Mouse (Mus musculus) CH12F3 (cell line): ENCODE data around the gene Cst12.

Experiments used
- in situ Hi-C: fragments of 300-500 bp; cut with MboI; formaldehyde crosslinking; loops from 2 replicates; pipeline ENCODE4 v1.14.3; 2020; ENCODE audit warnings: low sequenced_read_pairs

Cst12 gene

DNA sequence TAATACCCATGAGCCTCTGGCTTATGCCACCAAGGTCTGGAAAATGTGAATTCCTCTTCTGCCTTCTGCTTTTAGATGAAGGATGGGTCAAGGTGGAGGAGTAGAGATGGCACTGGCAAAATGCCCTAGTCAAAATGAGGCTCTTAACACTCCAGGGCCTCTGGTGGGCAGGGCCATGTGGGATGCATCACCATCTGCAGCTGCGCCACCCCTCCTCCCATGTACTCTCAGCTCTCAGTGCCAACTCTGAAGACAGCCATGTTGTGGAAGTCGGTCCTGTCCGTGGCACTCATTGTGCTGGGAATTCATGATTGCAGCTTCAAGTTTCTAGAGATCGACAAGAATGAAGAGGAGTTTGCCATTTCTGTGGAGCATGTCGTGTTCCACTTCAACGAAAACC, at the start of gene Cst12:
TSS of gene Cst12 (plus strand) at position 220 of the 400 bp plus-strand sequence.
- in situ Hi-C loops: no loop called here

- in situ Hi-C loops: no loop called here
These were observed 46.2 kb upstream of the Cst12 start for GRCm38 (mm10) chr2:148743001-148743400.

DNA sequence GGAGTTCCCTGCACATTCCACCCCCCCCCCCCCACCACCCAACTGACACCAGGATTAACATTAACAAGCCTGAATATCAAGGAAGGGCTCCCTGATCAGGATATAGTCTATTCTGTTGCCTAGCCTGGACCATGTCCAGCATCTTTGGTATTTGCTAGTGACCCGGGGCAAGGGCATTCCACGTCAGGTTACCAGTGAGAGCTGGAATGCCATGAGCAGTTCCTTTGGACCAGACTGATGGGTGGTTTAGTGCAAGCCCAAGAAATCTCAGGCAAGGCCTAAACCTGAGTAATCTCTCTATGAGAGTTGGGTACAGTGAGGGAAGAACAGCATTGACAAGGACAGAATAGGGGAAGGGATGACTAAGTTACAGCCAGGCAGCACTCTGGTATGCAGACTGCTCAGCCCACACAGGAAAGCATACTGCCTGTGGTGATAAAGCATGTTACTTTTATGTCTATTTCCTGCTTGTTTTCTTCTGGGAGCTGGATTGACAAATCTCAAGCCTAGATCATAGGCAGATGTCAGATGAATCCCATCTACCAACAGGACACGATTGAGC, 45.2 kb upstream of the Cst12 start:
- in situ Hi-C loops: no loop called here

DNA sequence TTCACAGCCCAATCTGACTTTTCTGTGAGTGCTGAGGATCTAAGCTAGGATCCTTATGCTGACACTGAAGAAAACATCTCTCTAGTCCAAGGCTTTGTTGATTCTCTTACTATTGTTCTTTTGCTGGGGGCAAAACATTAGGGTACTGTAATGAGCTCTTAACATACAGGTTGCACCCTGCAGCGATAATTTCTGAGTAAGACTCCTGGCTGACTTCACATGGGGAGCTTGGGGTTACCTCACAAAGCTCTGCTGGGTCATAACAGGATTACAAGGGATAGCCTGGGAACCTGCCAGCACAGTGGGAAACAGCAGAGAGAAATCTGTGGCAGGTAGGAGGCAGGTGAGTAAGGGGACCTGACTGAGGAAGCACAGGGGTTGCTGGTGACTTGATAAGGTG, 39.1 kb upstream of the Cst12 start, which contains the start of gene Cstl1:
TSS of gene Cstl1 (plus strand) at position 301 of the 400 bp plus-strand sequence.
- in situ Hi-C loops: loop anchor here (25.0 kb wide), 1 partner anchor 162 kb away; no protein-coding TSS in a partner anchor

DNA sequence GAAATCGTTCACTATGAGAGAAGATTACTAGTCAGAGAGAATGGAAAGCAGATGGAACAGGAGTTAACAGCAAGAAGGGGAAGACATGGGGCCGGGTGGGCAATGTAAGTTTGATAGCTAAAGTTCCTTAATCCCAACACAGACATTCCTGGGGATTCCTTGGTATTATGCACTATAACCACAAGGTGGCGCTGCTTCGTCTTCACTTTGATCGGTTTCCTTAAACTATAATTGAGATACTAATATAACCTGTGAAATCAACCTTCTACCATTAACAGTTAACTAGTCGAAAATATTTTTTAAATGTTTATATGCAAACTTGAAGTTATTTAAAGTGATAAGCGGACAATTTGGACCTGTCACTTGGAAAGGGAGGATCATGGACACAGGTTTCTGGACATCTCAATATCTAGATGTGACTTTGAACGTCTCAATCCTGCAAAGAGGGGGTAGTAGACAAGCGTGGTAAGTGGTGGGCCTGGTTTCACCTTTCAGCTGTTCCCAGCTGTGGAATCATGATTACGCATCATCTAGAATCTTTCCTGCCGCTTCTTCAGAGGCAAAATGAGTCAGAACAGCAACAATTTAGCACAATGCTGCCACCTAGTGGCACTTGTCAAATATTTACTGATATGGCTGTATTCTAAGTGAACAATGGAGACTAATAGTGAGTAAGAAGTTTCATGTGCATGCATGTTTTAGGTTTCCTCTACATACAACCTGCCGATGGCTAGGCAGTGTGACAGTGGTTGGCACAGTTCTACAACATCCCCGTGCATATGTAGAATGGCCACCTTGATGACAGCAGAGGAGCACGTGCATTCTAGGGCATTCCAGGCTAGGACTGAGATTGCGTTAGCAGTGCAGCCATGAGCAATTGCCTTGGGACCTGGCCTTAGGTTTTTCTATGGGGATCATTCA, 37.0 kb upstream of the Cst12 start:
- in situ Hi-C loops: loop anchor here (25.0 kb wide), 1 partner anchor 160 kb away; no protein-coding TSS in a partner anchor

GRCm38 (mm10) chr2:148754310-148754846, 34.8 kb upstream of the Cst12 start:
- in situ Hi-C loops: loop anchor here (25.0 kb wide), 1 partner anchor 158 kb away; no protein-coding TSS in a partner anchor

GRCm38 (mm10) chr2:148763648-148764388, 25.3 kb upstream of the Cst12 start:
- in situ Hi-C loops: loop anchor here (25.0 kb wide), 1 partner anchor 148 kb away; no protein-coding TSS in a partner anchor

GRCm38 (mm10) chr2:148771397-148771796, 17.8 kb upstream of the Cst12 start, which contains the start of gene Cst11:
TSS of gene Cst11 (minus strand) at chr2:148771497.
- in situ Hi-C loops: loop anchor here (25.0 kb wide), 1 partner anchor 141 kb away; no protein-coding TSS in a partner anchor

GRCm38 (mm10) chr2:148781709-148782108, 7.5 kb upstream of the Cst12 start, which contains the start of gene 8030411F24Rik:
TSS of gene 8030411F24Rik (plus strand) at chr2:148782009.
- in situ Hi-C loops: no loop called here

GRCm38 (mm10) chr2:148798485-148798884, 9.3 kb downstream of the Cst12 start, which contains the start of gene Cst8:
TSS of gene Cst8 (plus strand) at chr2:148798785.
- in situ Hi-C loops: no loop called here

DNA sequence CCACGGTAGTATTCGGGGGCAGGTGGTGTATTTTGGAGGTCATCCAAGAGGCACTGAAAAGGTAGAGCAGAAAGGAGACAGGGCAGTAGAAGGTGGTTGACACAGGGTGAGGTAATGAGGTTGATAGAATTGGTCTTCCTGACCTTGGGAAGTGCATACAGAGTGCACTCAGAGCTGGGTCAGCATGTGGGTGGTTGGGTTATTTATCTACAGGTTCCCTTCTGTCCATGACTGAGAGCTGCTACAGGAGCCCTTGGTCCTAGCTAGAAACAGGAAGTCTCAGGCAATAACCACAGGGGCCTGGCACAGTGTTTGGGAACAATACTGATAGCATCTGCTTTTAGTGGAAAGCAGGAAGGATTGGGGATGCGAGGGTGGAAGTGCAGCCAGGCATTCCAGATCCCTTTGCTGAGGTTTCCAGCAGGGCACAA, 12.3 kb downstream of the Cst12 start:
- in situ Hi-C loops: no loop called here

GRCm38 (mm10) chr2:148806696-148807095, 17.5 kb downstream of the Cst12 start:
- in situ Hi-C loops: no loop called here

GRCm38 (mm10) chr2:148819909-148820308, 30.7 kb downstream of the Cst12 start, which contains the start of gene Cst13:
TSS of gene Cst13 (plus strand) at chr2:148820081.
- in situ Hi-C loops: no loop called here

DNA sequence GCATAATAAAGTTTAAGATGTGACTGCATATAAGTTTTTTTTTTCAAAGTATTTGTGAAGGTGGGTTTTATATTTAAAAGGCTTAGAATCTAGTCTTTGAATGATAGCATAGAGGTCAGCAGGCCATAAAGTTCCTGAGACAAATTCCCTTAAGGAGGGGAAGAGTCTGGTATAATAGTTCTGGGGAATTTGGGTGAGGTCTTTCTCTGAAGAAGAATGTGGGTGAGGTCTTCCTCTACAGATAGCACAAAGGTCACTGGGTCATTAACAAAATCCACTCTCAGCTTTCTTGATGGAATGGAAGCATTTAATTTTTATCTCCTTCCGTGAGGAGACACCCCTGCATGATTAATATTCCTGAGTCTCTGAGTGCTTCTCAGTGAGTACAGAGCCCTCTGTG, 36.8 kb downstream of the Cst12 start:
- in situ Hi-C loops: no loop called here

- in situ Hi-C loops: no loop called here
These were observed 45.8 kb downstream of the Cst12 start, which contains the start of gene Cst9 for GRCm38 (mm10) chr2:148834912-148835311. TSS of gene Cst9 (plus strand) at chr2:148835147.

- in situ Hi-C loops: no loop called here
These were observed 49.1 kb downstream of the Cst12 start for GRCm38 (mm10) chr2:148838075-148838777.

DNA sequence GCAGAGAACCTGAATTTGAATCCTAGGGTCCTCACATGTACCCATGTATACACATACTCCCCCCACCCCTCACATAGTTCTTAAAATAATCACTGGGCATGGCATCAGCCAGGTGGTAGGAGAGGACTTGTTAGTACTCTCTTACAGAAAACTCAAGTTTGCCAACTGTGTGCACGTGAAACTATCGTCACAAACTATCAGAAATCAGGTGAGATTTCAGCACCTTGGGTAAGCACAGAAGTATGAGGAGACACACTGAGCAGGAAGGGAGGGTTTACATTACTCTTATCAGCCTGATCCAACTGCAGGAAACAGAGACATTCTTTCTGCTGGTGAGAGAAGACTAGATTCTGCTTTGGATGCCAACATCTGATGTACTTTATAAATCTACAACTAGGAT, 50.1 kb downstream of the Cst12 start:
- in situ Hi-C loops: no loop called here
